Mouse (Mus musculus) myocyte (in vitro differentiated cells): ENCODE data around the gene Ppp2r5c. TPM values are rescaled to one million over a fixed set of nuclear protein-coding genes. Genes with fewer than 3 reads are reported as not detected.

Experiments
- H3K27me3 ChIP-seq: one replicate; pipeline ENCODE4 v1.6.1; 2011; ENCODE audit not compliant: control insufficient read depth, insufficient read depth, insufficient read length
- H3K36me3 ChIP-seq: one replicate; pipeline ENCODE4 v1.6.1; 2011; ENCODE audit not compliant: control insufficient read depth, insufficient read depth
- H3K4me2 ChIP-seq: one replicate; pipeline ENCODE4 v1.6.1; 2011; ENCODE audit warnings: low read depth, control low read depth
- H3K4me3 ChIP-seq: one replicate; pipeline ENCODE4 v1.5.1; 2011; ENCODE audit warnings: mild to moderate bottlenecking, control low read depth, moderate library complexity
- H3K79me2 ChIP-seq: one replicate; pipeline ENCODE4 v1.6.1; 2011; ENCODE audit not compliant: control insufficient read depth, insufficient read depth
- H3ac ChIP-seq: one replicate; pipeline ENCODE4 v1.6.1; 2011; ENCODE audit not compliant: control insufficient read depth, insufficient read length
- CEBPB ChIP-seq: IDR thresholded peaks from 2 replicates; pipeline ENCODE4 v1.6.1; 2011; ENCODE audit warnings: mild to moderate bottlenecking, moderate library complexity; ENCODE audit not compliant: poor library complexity, insufficient read depth, severe bottlenecking
- E2F4 ChIP-seq: IDR thresholded peaks from one replicate; pipeline ENCODE4 v1.6.1; 2011; ENCODE audit warnings: mild to moderate bottlenecking, control low read depth, moderate library complexity; ENCODE audit not compliant: insufficient read depth
- MAX ChIP-seq: IDR thresholded peaks from one replicate; pipeline ENCODE4 v1.6.1; 2011; ENCODE audit warnings: low read depth, mild to moderate bottlenecking, control low read depth
- MYOD1 ChIP-seq, 3 experiments: IDR thresholded peaks; one replicate each; pipeline ENCODE4 v1.6.1; 2011; ENCODE audit warnings: control low read depth in 2 of 3, low read depth in 2 of 3, mild to moderate bottlenecking in 2 of 3, moderate library complexity in 1 of 3; ENCODE audit not compliant: insufficient read length in 2 of 3, control insufficient read depth in 1 of 3
- MYOG ChIP-seq, 3 experiments: IDR thresholded peaks; one replicate each; pipeline ENCODE4 v1.6.1; 2011; ENCODE audit warnings: control low read depth in 2 of 3, low read depth in 2 of 3, mild to moderate bottlenecking in 2 of 3; ENCODE audit not compliant: insufficient read length in 2 of 3, control insufficient read depth in 1 of 3, insufficient read depth in 1 of 3
- POLR2A ChIP-seq: IDR thresholded peaks from one replicate; pipeline ENCODE4 v1.6.1; 2011; ENCODE audit warnings: low read depth, mild to moderate bottlenecking, control low read depth, moderate library complexity; ENCODE audit not compliant: insufficient read length
- POLR2AphosphoS2 ChIP-seq: IDR thresholded peaks from one replicate; pipeline ENCODE4 v1.6.1; 2011; ENCODE audit warnings: low read depth, control low read depth; ENCODE audit not compliant: insufficient read length
- REST ChIP-seq: IDR thresholded peaks from one replicate; pipeline ENCODE4 v1.6.1; 2011; ENCODE audit warnings: mild to moderate bottlenecking, control low read depth, moderate library complexity; ENCODE audit not compliant: insufficient read depth, insufficient read length
- SRF ChIP-seq: IDR thresholded peaks from one replicate; pipeline ENCODE4 v1.6.1; 2011; ENCODE audit warnings: low read depth; ENCODE audit not compliant: control insufficient read depth, insufficient read length
- TCF12 ChIP-seq: IDR thresholded peaks from one replicate; pipeline ENCODE4 v1.6.1; 2011; ENCODE audit warnings: mild to moderate bottlenecking, control low read depth; ENCODE audit not compliant: poor library complexity, insufficient read depth, severe bottlenecking
- TCF3 ChIP-seq: IDR thresholded peaks from one replicate; pipeline ENCODE4 v1.6.1; 2011; ENCODE audit warnings: low read depth, control low read depth; ENCODE audit not compliant: insufficient read length
- USF1 ChIP-seq: IDR thresholded peaks from one replicate; pipeline ENCODE4 v1.6.1; 2011; ENCODE audit warnings: low read depth, mild to moderate bottlenecking, control low read depth, moderate library complexity
- polyA plus RNA-seq: library from polyadenylated mRNA; unstranded; fragments of >200 nt; fragmentation: generic; extraction: Trizol; gene quantifications from one replicate; pipeline ENCODE4 v1.2.1, GENCODE M21; 2012; ENCODE audit warnings: missing spikeins

The Ppp2r5c gene
- polyA plus RNA-seq, 1 experiment: 42.1 TPM

- Histone ChIP-seq H3K4me3 (no peak overlapping the region), H3K4me2 (no peak overlapping the region), H3K36me3 (no peaks in the 10 kb centered on the region), H3K79me2 (no peaks in the 10 kb centered on the region), H3K27me3 (no peaks in the 10 kb centered on the region), H3ac (no peak overlapping the region)
- TF ChIP-seq MYOD1 (IDR thresholded peaks at IDR 0.05; ENCODE audit: control insufficient read depth in 1 of 3, insufficient read length in 2 of 3, low read depth in 2 of 3) (no peak), E2F4 (no peak), REST (no peak)
These were observed 129.0 kb downstream of the Ppp2r5c start for GRCm38 (mm10) chr12:110575926-110576325.

GRCm38 (mm10) chr12:110578333-110578732 lies 131.4 kb downstream of the Ppp2r5c start:
- Histone ChIP-seq H3K4me2 (no peak overlapping the region), H3K4me3 (no peak overlapping the region), H3K79me2 (no peaks in the 10 kb centered on the region), H3ac (no peak overlapping the region), H3K36me3 (no peaks in the 10 kb centered on the region), H3K27me3 (no peaks in the 10 kb centered on the region)
- TF ChIP-seq CEBPB (no peak), E2F4 (no peak), MAX (no peak), SRF (no peak)

- Histone ChIP-seq H3K27me3 (no peaks in the 10 kb centered on the region), H3K4me2 (no peak overlapping the region), H3K79me2 (peaks cover 15% of the 10 kb centered on the region), H3K36me3 (no peaks in the 10 kb centered on the region), H3ac (no peak overlapping the region), H3K4me3 (no peak overlapping the region)
- no peak for TF ChIP-seq E2F4
- no peak for TF ChIP-seq MAX
- no peak for TF ChIP-seq CEBPB
- no peak for TF ChIP-seq MYOG (IDR thresholded peaks at IDR 0.05; ENCODE audit: control insufficient read depth in 1 of 3, insufficient read depth in 1 of 3, insufficient read length in 2 of 3, low read depth in 2 of 3)
- no peak for TF ChIP-seq TCF12
- no peak for TF ChIP-seq POLR2AphosphoS2
- no peak for TF ChIP-seq TCF3
- no peak for TF ChIP-seq POLR2A
- no peak for TF ChIP-seq REST
- no peak for TF ChIP-seq SRF
- no peak for TF ChIP-seq USF1
- TF ChIP-seq MYOD1 (IDR thresholded peaks at IDR 0.05; ENCODE audit: control insufficient read depth in 1 of 3, insufficient read length in 2 of 3, low read depth in 2 of 3): no peak
These were observed 141.7 kb downstream of the Ppp2r5c start for GRCm38 (mm10) chr12:110588622-110589021.

GRCm38 (mm10) chr12:110590804-110591259 lies 143.9 kb downstream of the Ppp2r5c start:
- Histone ChIP-seq H3K36me3 (no peaks in the 10 kb centered on the region), H3K4me2 (peak overlapping the region; percentile 92), H3ac (peak overlapping the region; percentile 42), H3K79me2 (peaks cover 15% of the 10 kb centered on the region), H3K27me3 (no peaks in the 10 kb centered on the region), H3K4me3 (peak overlapping the region; percentile 69)
- TF ChIP-seq TCF12 (no peak), MYOG (IDR thresholded peaks at IDR 0.05; ENCODE audit: control insufficient read depth in 1 of 3, insufficient read depth in 1 of 3, insufficient read length in 2 of 3, low read depth in 2 of 3) (no peak), REST (no peak), POLR2AphosphoS2 (no peak), POLR2A (no peak), USF1 (no peak), TCF3 (no peak), MAX (no peak)

- H3K4me3 ChIP-seq: peak overlapping the region; percentile 69
- H3K79me2 ChIP-seq: peaks cover 15% of the 10 kb centered on the region
- peak overlapping the region; percentile 94 for H3K4me2 ChIP-seq
- H3K36me3 ChIP-seq: no peaks in the 10 kb centered on the region
- no peaks in the 10 kb centered on the region for H3K27me3 ChIP-seq
- TF ChIP-seq CEBPB: no peak
- no peak for TF ChIP-seq MAX
- TF ChIP-seq SRF: peak; percentile 33
- TF ChIP-seq E2F4: no peak
- peak; percentile 94 for TF ChIP-seq POLR2A
- TF ChIP-seq POLR2AphosphoS2: peak; percentile 92
- no peak for TF ChIP-seq TCF12
- TF ChIP-seq MYOD1 (IDR thresholded peaks at IDR 0.05; ENCODE audit: control insufficient read depth in 1 of 3, insufficient read length in 2 of 3, low read depth in 2 of 3): no peak
- TF ChIP-seq TCF3: no peak
- TF ChIP-seq USF1: peak; percentile 94
- TF ChIP-seq MYOG (IDR thresholded peaks at IDR 0.05; ENCODE audit: control insufficient read depth in 1 of 3, insufficient read depth in 1 of 3, insufficient read length in 2 of 3, low read depth in 2 of 3): peak in 1 of 3 experiments; percentile 9
- no peak for TF ChIP-seq REST
- H3ac ChIP-seq: peak overlapping the region; percentile 42
These were observed 144.5 kb downstream of the Ppp2r5c start for GRCm38 (mm10) chr12:110591260-110591883.
